Mouse (Mus musculus) embryonic facial prominence, embryonic 14.5 days (tissue): ENCODE measurements around the gene Celf6. TPM values are rescaled to one million over a fixed set of nuclear protein-coding genes. Genes with fewer than 3 reads are reported as not detected.

ENCODE experiments used
- ATAC-seq: fragments of 200-750 bp; cut with Nextera tagmentation; 2 replicates; pipeline ENCODE4 v1.8.0; 2017; ENCODE audit warnings: low read depth, moderate number of reproducible peaks, moderate TSS enrichment
- DNase-seq: peaks from one replicate; pipeline ENCODE4 v3.0.0-alpha.2; 2015; ENCODE audit warnings: low spot score
- H3K27ac ChIP-seq: fragments of 300-500 bp; sonication (generic); replicated peaks from 2 replicates; pipeline ENCODE4 v1.5.1; 2014; ENCODE audit warnings: low read depth, mild to moderate bottlenecking, low read length, moderate library complexity
- H3K27me3 ChIP-seq: fragments of 300-500 bp; sonication (generic); replicated peaks from 2 replicates; pipeline ENCODE4 v1.6.1; 2014; ENCODE audit warnings: low read length; ENCODE audit not compliant: control insufficient read depth, insufficient read depth
- H3K36me3 ChIP-seq: fragments of 300-500 bp; sonication (generic); 2 replicates; pipeline ENCODE4 v1.6.1; 2014; ENCODE audit warnings: low read length, mixed read lengths; ENCODE audit not compliant: control insufficient read depth, insufficient read depth
- H3K4me1 ChIP-seq: fragments of 300-500 bp; sonication (generic); 2 replicates; pipeline ENCODE4 v1.6.1; 2014; ENCODE audit warnings: antibody characterized with exemption, low read length; ENCODE audit not compliant: control insufficient read depth, insufficient read depth
- H3K4me2 ChIP-seq: fragments of 300-500 bp; sonication (generic); 2 replicates; pipeline ENCODE4 v1.6.1; 2014; ENCODE audit warnings: low read depth, mild to moderate bottlenecking, low read length, moderate library complexity, mixed read lengths
- H3K4me3 ChIP-seq: fragments of 300-500 bp; sonication (generic); 2 replicates; pipeline ENCODE4 v1.5.1; 2014; ENCODE audit warnings: low read depth, mild to moderate bottlenecking, low read length
- H3K9ac ChIP-seq: fragments of 300-500 bp; sonication (generic); 2 replicates; pipeline ENCODE4 v1.6.1; 2014; ENCODE audit warnings: low read depth, mild to moderate bottlenecking, low read length, moderate library complexity, mixed read lengths
- H3K9me3 ChIP-seq: fragments of 300-500 bp; sonication (generic); 2 replicates; pipeline ENCODE4 v1.6.1; 2016; ENCODE audit warnings: low read length; ENCODE audit not compliant: control insufficient read depth
- WGBS: fragments of 180-500 bp; shearing (Covaris S2); extraction: QIAGEN DNeasy Blood & Tissue Kit; methylation state at CpG from one replicate; pipeline ENCODE4 v1.1.7; 2014; 5-methylcytosine and 5-hydroxymethylcytosine counted together
- polyA plus RNA-seq: library from polyadenylated mRNA; unstranded; fragments of >200 nt; fragmentation: Nextera tagmentation; extraction: Ambion mirVana; gene quantifications from 2 replicates; pipeline ENCODE4 v1.2.1, GENCODE M21; 2014

Gene Celf6
- polyA plus RNA-seq, 1 experiment from 2014 or later: 0.93 TPM

DNA sequence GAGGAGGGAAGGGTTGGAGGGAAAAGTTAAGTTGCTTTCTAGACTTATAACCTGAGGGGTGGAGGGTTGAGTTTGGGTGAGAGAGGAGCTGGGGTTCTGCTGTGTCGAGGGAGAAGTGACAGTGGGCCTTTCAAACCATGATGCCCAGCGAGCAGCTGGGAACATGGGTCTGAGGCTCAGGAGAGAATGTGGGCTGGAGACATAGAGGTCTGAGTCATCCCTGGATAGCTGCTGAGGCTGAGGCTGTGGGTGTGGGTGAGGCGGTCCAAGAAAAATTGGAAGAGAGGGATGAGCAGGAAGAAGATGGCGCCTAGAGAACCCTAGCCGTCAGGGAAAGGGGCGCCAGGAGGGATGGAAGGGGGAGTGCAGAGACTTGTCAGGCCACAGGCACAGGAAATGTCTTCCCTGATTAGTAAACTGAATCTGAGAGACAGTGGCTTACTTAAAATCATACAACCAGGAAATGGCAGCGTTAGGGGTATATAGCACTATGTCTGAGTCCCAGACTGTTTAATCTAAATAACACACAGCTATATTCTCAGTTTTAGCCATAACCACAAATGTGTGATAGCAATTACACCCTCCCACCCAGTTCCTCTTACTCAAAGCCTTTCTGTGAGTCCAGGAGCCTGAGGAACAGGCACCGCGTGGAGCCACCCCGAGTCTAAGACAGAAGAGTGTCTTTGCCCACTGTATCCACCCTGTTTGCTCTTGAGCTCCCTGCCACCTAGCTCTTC, 12.2 kb downstream of the Celf6 start:
- no peak overlapping the region for H3K27ac ChIP-seq
- WGBS: 79% methylated on average over 10 of the region's 10 CpGs
- H3K4me2 ChIP-seq: no peak overlapping the region
- no peak overlapping the region for H3K9ac ChIP-seq
- H3K27me3 ChIP-seq: no peaks in the 10 kb centered on the region
- no peak overlapping the region for H3K4me3 ChIP-seq
- no peaks in the 10 kb centered on the region for H3K9me3 ChIP-seq
- ATAC-seq (no peak), DNase-seq (no peak)
- no peaks in the 10 kb centered on the region for H3K4me1 ChIP-seq
- H3K36me3 ChIP-seq: no peaks in the 10 kb centered on the region

DNA sequence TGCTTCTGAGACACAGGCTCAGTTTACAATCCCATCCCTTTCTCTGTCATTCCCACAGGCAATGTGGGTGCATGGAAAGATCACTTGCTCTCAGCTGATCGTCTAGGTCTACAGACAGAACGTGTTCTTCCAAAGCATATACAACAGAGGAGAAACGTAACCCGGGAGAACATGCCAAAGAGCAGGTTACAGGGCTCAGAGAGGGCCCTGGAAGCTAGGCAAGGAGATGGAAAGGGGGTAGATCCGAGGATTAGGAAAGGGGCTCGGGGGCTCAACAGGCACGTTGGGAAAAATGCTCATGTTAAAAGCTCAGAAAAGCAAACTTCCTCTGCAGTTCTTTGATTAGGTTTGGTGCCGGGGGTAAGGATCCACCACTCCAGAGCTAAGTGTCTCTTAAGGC, 23.9 kb downstream of the Celf6 start:
- H3K4me3 ChIP-seq: no peak overlapping the region

DNA sequence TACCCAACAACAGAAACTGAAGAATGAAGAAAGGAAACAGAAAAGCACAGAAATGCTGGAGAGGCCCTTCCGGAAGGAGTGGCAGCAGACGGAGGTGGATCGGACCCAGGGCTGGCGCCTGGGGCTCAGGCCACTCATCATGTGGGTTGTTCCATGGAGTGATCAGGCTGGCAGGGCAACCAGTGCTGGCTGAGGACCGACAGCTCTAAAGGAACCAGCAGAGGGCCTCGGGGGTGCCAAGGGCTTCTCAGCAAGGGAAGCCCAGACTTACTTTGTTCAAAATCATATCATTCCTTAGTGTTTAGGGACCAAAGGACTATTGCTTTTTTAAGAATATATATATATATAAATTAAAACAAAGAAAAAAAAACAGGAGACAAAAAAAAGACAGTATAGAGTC, 28.2 kb downstream of the Celf6 start:
- Histone ChIP-seq H3K9me3 (no peaks in the 10 kb centered on the region), H3K4me2 (no peak overlapping the region), H3K27me3 (peaks cover 9% of the 10 kb centered on the region; the same call in 1 of the 2 replicates), H3K9ac (no peak overlapping the region), H3K36me3 (no peaks in the 10 kb centered on the region), H3K4me1 (no peaks in the 10 kb centered on the region), H3K4me3 (no peak overlapping the region), H3K27ac (no peak overlapping the region)
- WGBS: 54% methylated on average over 6 of the region's 6 CpGs
- no peak for ATAC-seq
- no peak for DNase-seq

More for the DNA sequence above, 23.9 kb downstream of the Celf6 start:
- H3K9ac ChIP-seq: no peak overlapping the region
- H3K4me2 ChIP-seq: no peak overlapping the region
- WGBS: 75% methylated on average over 8 of the region's 8 CpGs
- H3K9me3 ChIP-seq: no peaks in the 10 kb centered on the region
- no peaks in the 10 kb centered on the region for H3K4me1 ChIP-seq
- DNase-seq: no peak
- no peak overlapping the region for H3K27ac ChIP-seq
- H3K36me3 ChIP-seq: no peaks in the 10 kb centered on the region
- peaks cover 9% of the 10 kb centered on the region; the same call in 1 of the 2 replicates for H3K27me3 ChIP-seq
- ATAC-seq: no peak

DNA sequence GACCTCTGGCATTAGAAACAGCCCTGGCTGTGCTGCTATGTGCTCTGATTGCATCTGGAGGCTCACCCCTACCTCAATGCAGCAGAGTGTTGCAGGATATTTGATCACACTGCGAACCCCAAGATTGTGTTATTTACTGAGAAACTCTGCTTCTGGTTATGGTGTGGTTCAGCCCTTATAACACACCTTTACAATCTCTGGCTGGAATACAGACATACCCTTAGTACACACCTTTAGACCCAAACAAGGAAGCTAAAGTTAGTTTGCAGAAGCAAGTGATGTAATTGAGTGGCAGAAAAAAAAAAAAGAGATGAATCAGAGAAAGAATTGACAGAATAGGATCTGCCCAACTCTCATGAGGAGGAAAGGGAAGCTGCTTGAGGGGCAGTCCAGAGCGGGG, 33.2 kb downstream of the Celf6 start:
- H3K36me3 ChIP-seq: no peaks in the 10 kb centered on the region
- no peaks in the 10 kb centered on the region for H3K9me3 ChIP-seq
- no peaks in the 10 kb centered on the region for H3K4me1 ChIP-seq
- no peak overlapping the region for H3K4me2 ChIP-seq
- ATAC-seq (no peak), DNase-seq (no peak)
- 88% methylated on average over 2 of the region's 2 CpGs for WGBS
- no peak overlapping the region for H3K27ac ChIP-seq
- no peak overlapping the region for H3K4me3 ChIP-seq
- no peak overlapping the region for H3K9ac ChIP-seq
- no peaks in the 10 kb centered on the region for H3K27me3 ChIP-seq

DNA sequence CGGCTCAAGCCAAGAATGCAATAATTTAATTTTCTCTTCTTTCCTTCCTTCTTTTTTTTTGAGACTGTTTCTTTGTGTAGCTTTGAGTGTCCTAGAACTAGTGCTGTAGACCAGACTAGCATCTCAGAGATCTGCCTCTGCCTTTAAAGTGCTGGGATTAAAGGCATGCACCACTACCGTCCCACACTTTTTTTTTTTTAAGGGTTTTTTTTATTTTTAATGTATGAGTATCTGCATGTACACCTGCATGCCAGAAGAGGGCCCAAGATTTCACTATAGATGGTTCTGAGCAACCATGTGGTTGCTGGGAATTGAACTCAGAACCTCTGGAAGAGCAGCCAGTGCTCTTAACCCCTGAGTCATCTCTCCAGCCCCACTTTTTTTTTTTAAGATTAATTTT, 38.1 kb downstream of the Celf6 start:
- no peak overlapping the region for H3K9ac ChIP-seq
- 69% methylated on average over 2 of the region's 2 CpGs for WGBS
- H3K4me1 ChIP-seq: peaks cover 11% of the 10 kb centered on the region
- no peak for ATAC-seq
- H3K36me3 ChIP-seq: no peaks in the 10 kb centered on the region
- H3K27ac ChIP-seq: no peak overlapping the region
- H3K4me3 ChIP-seq: no peak overlapping the region
- H3K9me3 ChIP-seq: no peaks in the 10 kb centered on the region
- no peak for DNase-seq
- H3K4me2 ChIP-seq: no peak overlapping the region
- no peaks in the 10 kb centered on the region for H3K27me3 ChIP-seq

DNA sequence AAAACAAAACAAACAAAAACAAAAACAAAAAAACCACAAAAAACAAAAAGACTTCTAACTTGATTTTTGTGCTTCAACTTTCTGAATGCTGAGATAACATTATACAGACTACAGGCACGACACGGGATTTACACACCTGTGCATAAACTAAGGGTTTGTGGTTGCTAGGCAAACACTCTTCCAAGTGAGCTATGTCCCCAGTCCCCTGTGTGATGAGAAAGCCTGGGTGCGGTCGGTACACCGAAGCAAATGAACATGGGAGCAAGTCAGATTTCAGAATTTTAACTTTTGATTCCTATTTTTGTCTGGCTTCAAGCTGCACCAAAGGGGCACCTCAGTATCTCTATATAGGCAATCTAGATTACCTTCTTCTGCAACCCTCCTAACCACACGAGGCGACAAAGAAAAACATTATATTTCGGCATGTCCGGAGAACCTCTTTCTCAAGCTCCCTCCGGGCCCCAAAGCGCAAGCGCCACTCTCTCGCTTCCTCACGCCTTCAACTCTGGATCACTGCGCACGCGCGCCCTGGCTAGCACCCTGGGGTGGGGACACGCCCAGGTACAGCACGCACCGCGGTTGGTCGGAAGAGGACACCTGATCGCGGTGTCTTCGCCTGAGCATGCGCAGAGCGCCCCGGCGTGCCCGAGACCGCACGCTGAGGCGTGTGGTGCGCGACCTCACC, 39.0 kb downstream of the Celf6 start, which contains the start of gene Parp6:
Parp6 (plus strand) TSS at position 663 of the 685 bp plus-strand sequence.
- DNase-seq: peak; percentile 99
- Histone ChIP-seq H3K27me3 (no peaks in the 10 kb centered on the region), H3K9me3 (no peaks in the 10 kb centered on the region), H3K36me3 (no peaks in the 10 kb centered on the region), H3K4me3 (peak within 1 kb of the TSS; percentile 74), H3K4me1 (peaks cover 11% of the 10 kb centered on the region), H3K4me2 (peak within 1 kb of the TSS; percentile 62), H3K9ac (peak within 1 kb of the TSS; percentile 79), H3K27ac (peak within 1 kb of the TSS; percentile 76)
- peak; percentile 99 for ATAC-seq
- WGBS: 1% methylated on average over 23 of the region's 36 CpGs

DNA sequence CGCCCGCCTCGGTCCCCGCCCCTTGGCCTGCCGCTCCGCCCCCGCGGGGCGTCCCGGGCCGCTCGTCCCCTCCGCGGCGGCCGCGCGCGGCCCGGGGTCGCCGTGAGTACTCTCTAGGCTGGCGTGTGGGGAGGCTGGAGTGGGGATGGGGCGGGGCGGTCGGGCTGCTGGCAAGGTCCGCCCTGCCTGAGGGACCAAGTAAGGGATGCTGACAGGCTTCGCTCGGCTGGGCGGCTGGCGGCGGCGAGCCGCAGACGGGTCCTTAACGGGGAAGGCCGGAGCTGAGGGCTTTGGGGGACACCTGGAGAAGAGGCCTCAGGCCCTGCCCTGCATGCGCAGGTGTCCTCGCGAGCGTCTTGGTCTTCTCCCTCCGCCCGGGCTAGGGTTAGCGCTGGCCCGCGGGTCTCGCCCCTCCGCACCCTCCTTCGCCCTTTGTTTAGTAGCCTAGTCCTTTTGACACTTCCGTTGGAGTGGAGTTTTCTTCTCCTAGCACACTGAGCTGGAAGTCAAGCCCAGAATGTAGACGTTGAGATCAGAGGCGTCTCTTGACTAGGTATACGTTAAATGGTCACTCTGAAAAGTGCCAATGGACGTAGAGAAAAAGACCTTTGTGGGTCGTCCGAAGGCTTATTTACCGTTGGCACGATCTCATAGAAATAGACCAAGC, 39.7 kb downstream of the Celf6 start:
- peaks cover 4% of the 10 kb centered on the region for H3K36me3 ChIP-seq
- no peaks in the 10 kb centered on the region for H3K27me3 ChIP-seq
- H3K4me3 ChIP-seq: peak overlapping the region; percentile 74
- 1% methylated on average over 22 of the region's 58 CpGs for WGBS
- peak overlapping the region; percentile 62 for H3K4me2 ChIP-seq
- H3K9me3 ChIP-seq: no peaks in the 10 kb centered on the region
- no peak for DNase-seq
- H3K4me1 ChIP-seq: peaks cover 11% of the 10 kb centered on the region
- peak overlapping the region; percentile 79 for H3K9ac ChIP-seq
- ATAC-seq: peak; percentile 37
- peak overlapping the region; percentile 76 for H3K27ac ChIP-seq

DNA sequence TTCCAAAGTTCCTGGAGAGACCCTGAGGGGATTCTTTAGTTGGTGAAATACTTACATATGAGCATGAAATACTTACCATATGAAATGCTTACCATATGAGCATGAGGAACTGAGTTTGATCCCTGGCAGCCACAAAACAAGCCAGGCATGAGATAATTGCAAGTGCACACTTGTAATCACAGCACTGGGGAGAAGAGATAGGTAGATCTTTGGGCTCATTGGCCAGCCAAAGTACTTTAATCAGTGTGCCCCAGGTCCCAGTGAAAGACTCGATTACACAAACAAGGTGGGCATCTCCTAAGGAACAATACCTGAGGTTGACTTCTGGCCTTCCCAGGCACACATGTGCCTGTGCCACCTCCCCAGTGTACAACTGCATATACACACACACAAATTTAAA, 60.7 kb downstream of the Celf6 start:
- no peaks in the 10 kb centered on the region for H3K27me3 ChIP-seq
- DNase-seq: peak; percentile 56
- no peak overlapping the region for H3K4me3 ChIP-seq
- no peaks in the 10 kb centered on the region for H3K9me3 ChIP-seq
- H3K4me2 ChIP-seq: no peak overlapping the region
- no peaks in the 10 kb centered on the region for H3K4me1 ChIP-seq
- no peak overlapping the region for H3K9ac ChIP-seq
- no peak for ATAC-seq
- 67% methylated on average over 1 of the region's 1 CpGs for WGBS
- peaks cover 80% of the 10 kb centered on the region for H3K36me3 ChIP-seq
- no peak overlapping the region for H3K27ac ChIP-seq
